Mouse (Mus musculus) G1E (cell line): ENCODE measurements at regions not wholly inside any gene's neighbourhood (a gene's known extent, or its start where the extent isn't known, plus 50 kb on each side); places are given as distances from the start of the nearest gene placed in this dataset.
"Not testable (repeated sequence)": the region's sequence is repeated elsewhere in the genome, so short reads cannot be mapped to it uniquely, and the experiment has no call there.

Experiments
- ATAC-seq: 2 replicates; pipeline ENCODE4 v1.8.0; 2016; ENCODE audit warnings: mild to moderate bottlenecking; ENCODE audit not compliant: insufficient number of reproducible peaks, poor library complexity, low FRiP score, severe bottlenecking; ENCODE audit errors: extremely low read depth
- DNase-seq: peaks from one replicate; pipeline ENCODE4 v3.0.0; 2012; ENCODE audit warnings: low spot score
- H3K27me3 ChIP-seq: 2 replicates; pipeline ENCODE4 v1.6.1; 2012; ENCODE audit warnings: mild to moderate bottlenecking, low read length, inconsistent platforms; ENCODE audit not compliant: insufficient read depth
- H3K36me3 ChIP-seq: replicated peaks from 2 replicates; pipeline ENCODE3; 2012; ENCODE audit warnings: mild to moderate bottlenecking, inconsistent platforms
- H3K4me1 ChIP-seq: 2 replicates; pipeline ENCODE4 v1.6.1; 2012; ENCODE audit warnings: low read depth, low read length, inconsistent platforms, mixed read lengths; ENCODE audit not compliant: insufficient read depth
- H3K4me3 ChIP-seq: 2 replicates; pipeline ENCODE4 v1.5.1; 2012; ENCODE audit warnings: low read depth, mild to moderate bottlenecking, inconsistent platforms, low read length, moderate library complexity, mixed read lengths
- H3K9me3 ChIP-seq: replicated peaks from 2 replicates; pipeline ENCODE4 v1.6.1; 2012; ENCODE audit warnings: inconsistent platforms
- CTCF ChIP-seq: IDR thresholded peaks from 2 replicates; pipeline ENCODE4 v1.5.1; 2012; ENCODE audit warnings: low read depth, low read length, inconsistent platforms, mixed read lengths
- GATA1 ChIP-seq: IDR thresholded peaks from 2 replicates; pipeline ENCODE4 v1.6.1; 2012; ENCODE audit warnings: borderline replicate concordance, low read length, inconsistent platforms, mixed read lengths
- GATA2 ChIP-seq: IDR thresholded peaks from 2 replicates; pipeline ENCODE4 v1.6.1; 2012; ENCODE audit warnings: low read depth, low read length, inconsistent platforms, borderline replicate concordance
- POLR2AphosphoS5 ChIP-seq: IDR thresholded peaks from 2 replicates; pipeline ENCODE4 v1.6.1; 2012; ENCODE audit warnings: low read depth, low read length, inconsistent platforms; ENCODE audit not compliant: insufficient replicate concordance
- TAL1 ChIP-seq: conservative IDR thresholded peaks from 2 replicates; pipeline ENCODE4 v1.6.1; 2012; ENCODE audit warnings: low read depth, low read length, inconsistent platforms, mixed read lengths

DNA sequence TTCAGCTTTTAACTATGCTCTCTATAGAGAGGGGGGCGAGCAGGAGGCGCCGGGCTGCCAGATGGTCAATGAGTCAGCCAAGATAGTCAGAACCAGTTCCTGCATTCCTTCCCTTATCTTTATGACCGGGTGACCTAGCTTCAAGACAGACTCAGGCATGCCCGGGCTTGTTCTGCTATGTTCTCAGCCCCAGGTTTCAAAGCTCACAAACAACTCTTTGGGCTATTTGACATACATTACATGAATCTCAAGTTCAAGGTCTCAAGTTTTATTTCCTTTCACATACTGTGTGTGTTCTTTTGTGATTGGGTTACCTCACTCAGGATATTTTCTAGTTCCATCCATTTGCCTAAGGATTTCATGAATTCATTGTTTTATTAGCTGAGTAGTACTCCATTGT, 265.8 kb upstream of the Fmr1 start:
- peak; percentile 34; the same call in 1 of the 2 replicates for ATAC-seq
- not testable (repeated sequence) for H3K4me3 ChIP-seq, H3K36me3 ChIP-seq, H3K9me3 ChIP-seq, H3K27me3 ChIP-seq, H3K4me1 ChIP-seq, DNase-seq
- TF ChIP-seq TAL1, result 0 out of 2 replicates have a peak, but pooled peaks have one; percentile 10

DNA sequence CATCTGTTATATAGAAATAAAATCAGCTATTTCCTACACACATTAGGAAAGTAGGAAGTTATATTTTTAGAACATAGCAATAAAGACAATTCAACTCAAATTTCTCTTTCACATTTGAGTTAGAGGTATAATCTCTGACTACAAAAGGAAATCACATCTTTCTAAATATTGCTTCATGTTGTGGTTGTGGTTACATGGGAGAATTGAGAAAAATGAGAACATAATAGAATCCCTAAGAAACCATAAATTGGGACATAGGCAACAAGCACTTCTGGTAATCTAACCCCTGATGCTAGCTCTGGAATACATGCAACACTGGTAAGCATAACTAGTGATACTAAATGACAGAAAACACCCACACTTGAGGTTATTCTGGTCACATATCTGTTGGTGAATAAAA, 256.1 kb upstream of the Fmr1 start:
- H3K27me3 ChIP-seq, result no peaks in the 10 kb centered on the region
- H3K36me3 ChIP-seq, result no peaks in the 10 kb centered on the region
- DNase-seq (no peak), ATAC-seq (no peak)
- no peaks in the 10 kb centered on the region for H3K4me1 ChIP-seq
- TF ChIP-seq POLR2AphosphoS5 (no peak), CTCF (no peak), GATA2 (no peak), GATA1 (no peak), TAL1 (no peak)
- no peak overlapping the region for H3K4me3 ChIP-seq
- H3K9me3 ChIP-seq, result no peaks in the 10 kb centered on the region
